Mouse (Mus musculus) hindbrain, embryonic 13.5 days (tissue): ENCODE measurements around the gene Kcng4. TPM values are rescaled to one million over a fixed set of nuclear protein-coding genes. Genes with fewer than 3 reads are reported as not detected.

ENCODE experiments used
- polyA plus RNA-seq: library from polyadenylated mRNA; unstranded; fragments of >200 nt; fragmentation: Nextera tagmentation; extraction: Ambion mirVana; gene quantifications from 2 replicates; pipeline ENCODE4 v1.2.1, GENCODE M21; 2015

Kcng4 gene
- polyA plus RNA-seq, 1 experiment from 2014 or later, result not detected

Other genes with a start within 250 kb of the Kcng4 start
- gene Mlycd, start 240.8 kb downstream of the Kcng4 start, polyA plus RNA-seq, result 14.1 and 14.8 TPM in 2 replicates
- gene Osgin1, start 201.6 kb downstream of the Kcng4 start, polyA plus RNA-seq, result 0.08 and 0.28 TPM in 2 replicates
- 34.5 and 36.4 TPM in 2 replicates for gene Necab2, start 189.0 kb downstream of the Kcng4 start, polyA plus RNA-seq
- gene Slc38a8, start 134.0 kb downstream of the Kcng4 start, polyA plus RNA-seq, result not detected in 2 replicates
- 61.3 and 63.2 TPM in 2 replicates for gene Mbtps1, start 76.9 kb downstream of the Kcng4 start, polyA plus RNA-seq
- gene Hsdl1, start 60.5 kb downstream of the Kcng4 start, polyA plus RNA-seq, result 138 and 150 TPM in 2 replicates
- gene Dnaaf1, start 60.4 kb downstream of the Kcng4 start, polyA plus RNA-seq, result 0.29 and 0.31 TPM in 2 replicates
- gene Taf1c, start 30.5 kb downstream of the Kcng4 start, polyA plus RNA-seq, result 12.6 and 14.5 TPM in 2 replicates
- not detected in 2 replicates for gene Adad2, start 22.9 kb downstream of the Kcng4 start, polyA plus RNA-seq
- 3.3 and 3.5 TPM in 2 replicates for gene Wfdc1, start 30.7 kb upstream of the Kcng4 start, polyA plus RNA-seq
- gene Atp2c2, start 64.3 kb upstream of the Kcng4 start, polyA plus RNA-seq, result 0.21 TPM in 1 of 2 replicates, not detected in the other
- gene Tldc1, start 142.7 kb upstream of the Kcng4 start, polyA plus RNA-seq, result 11.8 and 12.8 TPM in 2 replicates
- 98.1 and 106 TPM in 2 replicates for gene Cotl1, start 204.9 kb upstream of the Kcng4 start, polyA plus RNA-seq
- 14.6 and 14.8 TPM in 2 replicates for gene Klhl36, start 226.6 kb upstream of the Kcng4 start, polyA plus RNA-seq